Mouse (Mus musculus) urinary bladder, postnatal 10 days (tissue): ENCODE measurements around the gene Prkg2.

Experiments
- DNase-seq: peaks from one replicate; pipeline ENCODE4 v3.0.0; 2022; ENCODE audit warnings: low spot score

Prkg2 gene

GRCm38 (mm10) chr5:99036596-99037441 is at the start of gene Prkg2:
TSS of gene Prkg2 (minus strand) at chr5:99037351.
- no peak for DNase-seq

- no peak for DNase-seq
Measured at GRCm38 (mm10) chr5:99083955-99084354, 46.8 kb upstream of the Prkg2 start.

- no peak for DNase-seq
Measured at GRCm38 (mm10) chr5:99078375-99078774, 41.2 kb upstream of the Prkg2 start.

- no peak for DNase-seq
Measured at GRCm38 (mm10) chr5:99068391-99068790, 31.2 kb upstream of the Prkg2 start.

GRCm38 (mm10) chr5:99062582-99062981 is 25.4 kb upstream of the Prkg2 start:
- no peak for DNase-seq

GRCm38 (mm10) chr5:99039021-99039420 is 1.9 kb upstream of the Prkg2 start:
- no peak for DNase-seq

GRCm38 (mm10) chr5:99037442-99037811 is 276 bp upstream of the Prkg2 start:
- DNase-seq, result no peak

GRCm38 (mm10) chr5:99035961-99036360 is 1.2 kb downstream of the Prkg2 start:
- DNase-seq, result no peak

GRCm38 (mm10) chr5:99031551-99032149 is 5.5 kb downstream of the Prkg2 start:
- DNase-seq, result no peak

GRCm38 (mm10) chr5:99026343-99026742 is 10.8 kb downstream of the Prkg2 start:
- DNase-seq, result no peak

GRCm38 (mm10) chr5:99019709-99020108 is 17.4 kb downstream of the Prkg2 start:
- DNase-seq, result no peak

GRCm38 (mm10) chr5:99015140-99015539 is 22.0 kb downstream of the Prkg2 start:
- no peak for DNase-seq

GRCm38 (mm10) chr5:99010448-99011151 is 26.6 kb downstream of the Prkg2 start:
- DNase-seq, result no peak

- no peak for DNase-seq
Measured at GRCm38 (mm10) chr5:98998104-98998503, 39.0 kb downstream of the Prkg2 start.

- DNase-seq, result no peak
Measured at GRCm38 (mm10) chr5:98995767-98996166, 41.4 kb downstream of the Prkg2 start.

GRCm38 (mm10) chr5:98991600-98991999 is 45.6 kb downstream of the Prkg2 start:
- DNase-seq, result no peak

- DNase-seq, result no peak
Measured at GRCm38 (mm10) chr5:98987634-98988033, 49.5 kb downstream of the Prkg2 start.

GRCm38 (mm10) chr5:98987116-98987515 is 50.0 kb downstream of the Prkg2 start:
- no peak for DNase-seq

- DNase-seq, result no peak
Measured at GRCm38 (mm10) chr5:98986459-98986858, 50.7 kb downstream of the Prkg2 start.

GRCm38 (mm10) chr5:98986011-98986410 is 51.1 kb downstream of the Prkg2 start:
- DNase-seq, result no peak

- DNase-seq, result no peak
Measured at GRCm38 (mm10) chr5:98985077-98985476, 52.1 kb downstream of the Prkg2 start.

GRCm38 (mm10) chr5:98981304-98981703 is 55.8 kb downstream of the Prkg2 start:
- no peak for DNase-seq

- no peak for DNase-seq
Measured at GRCm38 (mm10) chr5:98978316-98978715, 58.8 kb downstream of the Prkg2 start.
